Mouse (Mus musculus): ENCODE results near the gene Uxs1. TPM values are rescaled to one million over a fixed set of nuclear protein-coding genes. Genes with fewer than 3 reads are reported as not detected.

Gene Uxs1
- polyA plus RNA-seq, 1 experiment = not detected

DNA sequence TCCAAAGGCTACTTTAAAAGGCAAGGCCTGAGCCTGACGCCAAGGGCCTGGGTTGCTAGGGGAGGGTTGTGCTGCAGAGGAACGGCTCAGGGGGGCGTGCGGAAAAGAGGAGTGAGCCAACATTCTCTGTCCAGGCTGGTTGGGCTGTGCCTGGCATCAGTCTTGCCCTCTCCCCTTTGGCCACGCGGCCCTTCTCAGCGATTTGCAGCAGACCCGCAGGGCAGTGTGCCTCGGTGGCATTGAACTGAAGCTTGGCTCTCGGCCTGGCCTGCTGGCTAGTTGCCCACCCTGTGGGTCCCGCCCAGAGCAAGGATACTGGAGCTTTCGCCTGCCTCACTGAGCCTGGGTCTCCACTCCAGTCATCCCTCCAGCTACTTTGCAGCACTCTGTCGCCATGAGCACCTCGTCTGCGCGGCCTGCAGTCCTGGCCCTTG, 97.1 kb downstream of the Uxs1 start, which contains the start of gene 1500015O10Rik:
Gene 1500015O10Rik, plus strand, starts transcription at position 112 of the 434 bp plus-strand sequence.
- Histone ChIP-seq H3K27ac (ENCODE audit: insufficient read depth, low read depth, low read length) (no peak within 1 kb of the TSS), H3K4me1 (ENCODE audit: control insufficient read depth, insufficient read depth, low read length) (peaks cover 5% of the 10 kb centered on the region), H3K4me3 (ENCODE audit: insufficient read depth, low read depth, low read length) (no peak within 1 kb of the TSS)
- WGBS = 44% methylated on average over 16 of the region's 16 CpGs
- TF ChIP-seq CTCF (IDR thresholded peaks at IDR 0.05; ENCODE audit: insufficient read depth, low read depth, low read length) (no peak), POLR2A (IDR thresholded peaks at IDR 0.05; ENCODE audit: insufficient read depth, low read depth, low read length) (no peak)

- Histone ChIP-seq H3K27ac (ENCODE audit: insufficient read depth, low read depth, low read length) (no peak overlapping the region), H3K4me1 (ENCODE audit: control insufficient read depth, insufficient read depth, low read length) (no peaks in the 10 kb centered on the region), H3K4me3 (ENCODE audit: insufficient read depth, low read depth, low read length) (no peak overlapping the region)
- TF ChIP-seq CTCF (IDR thresholded peaks at IDR 0.05; ENCODE audit: insufficient read depth, low read depth, low read length) (no peak), POLR2A (IDR thresholded peaks at IDR 0.05; ENCODE audit: insufficient read depth, low read depth, low read length) (no peak)
- 76% methylated on average over 1 of the region's 1 CpGs for WGBS
Measured at GRCm38 (mm10) chr1:43722459-43722858, 105.1 kb downstream of the Uxs1 start.

DNA sequence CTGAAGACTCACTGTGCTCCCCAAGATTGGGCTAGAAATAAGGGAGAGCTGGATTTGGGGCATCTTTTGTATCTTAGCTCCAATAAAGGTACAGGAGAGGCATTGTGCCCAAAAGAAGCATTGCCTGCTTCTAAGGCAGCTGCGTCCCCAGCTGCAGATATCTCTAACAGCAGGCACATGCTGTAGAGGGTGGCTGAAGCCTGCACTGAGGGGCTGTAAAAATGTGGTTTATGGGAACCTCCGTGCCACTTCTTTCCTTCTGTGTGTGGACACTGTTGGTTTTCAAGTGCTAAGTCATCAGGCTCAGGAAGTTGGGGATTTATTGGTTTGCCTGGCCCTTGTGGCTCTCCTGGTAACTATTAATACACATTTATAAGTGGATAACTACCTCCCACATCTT, 108.8 kb downstream of the Uxs1 start:
- Histone ChIP-seq H3K4me1 (ENCODE audit: control insufficient read depth, insufficient read depth, low read length) (no peaks in the 10 kb centered on the region), H3K27ac (ENCODE audit: insufficient read depth, low read depth, low read length) (no peak overlapping the region), H3K4me3 (ENCODE audit: insufficient read depth, low read depth, low read length) (no peak overlapping the region)
- WGBS = 65% methylated on average over 2 of the region's 2 CpGs
- TF ChIP-seq POLR2A (IDR thresholded peaks at IDR 0.05; ENCODE audit: insufficient read depth, low read depth, low read length) (no peak), CTCF (IDR thresholded peaks at IDR 0.05; ENCODE audit: insufficient read depth, low read depth, low read length) (no peak)

DNA sequence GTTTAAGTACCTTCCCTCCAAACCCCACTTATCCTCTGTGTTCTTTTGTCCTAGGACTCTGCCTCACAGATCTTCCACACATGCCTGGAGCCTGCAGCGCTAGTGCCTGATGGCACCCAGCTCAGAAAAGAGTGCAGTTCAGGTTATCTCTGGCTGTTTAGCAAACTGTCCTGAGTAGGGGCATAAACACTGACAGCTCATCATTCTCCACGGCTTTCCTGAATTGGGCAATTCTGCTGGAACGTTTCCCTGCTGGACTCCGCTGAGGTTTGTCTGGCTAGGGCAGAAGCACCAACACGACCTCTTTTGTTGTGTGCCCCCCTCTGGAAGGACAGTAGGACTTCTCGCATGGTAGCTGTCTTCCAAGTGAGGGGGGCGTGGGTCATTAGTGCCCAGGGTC, 109.6 kb downstream of the Uxs1 start:
- no peak for TF ChIP-seq CTCF (IDR thresholded peaks at IDR 0.05; ENCODE audit: insufficient read depth, low read depth, low read length)
- TF ChIP-seq POLR2A (IDR thresholded peaks at IDR 0.05; ENCODE audit: insufficient read depth, low read depth, low read length) = no peak
- Histone ChIP-seq H3K27ac (ENCODE audit: insufficient read depth, low read depth, low read length) (no peak overlapping the region), H3K4me3 (ENCODE audit: insufficient read depth, low read depth, low read length) (no peak overlapping the region), H3K4me1 (ENCODE audit: control insufficient read depth, insufficient read depth, low read length) (no peaks in the 10 kb centered on the region)
- WGBS = 80% methylated on average over 7 of the region's 7 CpGs

DNA sequence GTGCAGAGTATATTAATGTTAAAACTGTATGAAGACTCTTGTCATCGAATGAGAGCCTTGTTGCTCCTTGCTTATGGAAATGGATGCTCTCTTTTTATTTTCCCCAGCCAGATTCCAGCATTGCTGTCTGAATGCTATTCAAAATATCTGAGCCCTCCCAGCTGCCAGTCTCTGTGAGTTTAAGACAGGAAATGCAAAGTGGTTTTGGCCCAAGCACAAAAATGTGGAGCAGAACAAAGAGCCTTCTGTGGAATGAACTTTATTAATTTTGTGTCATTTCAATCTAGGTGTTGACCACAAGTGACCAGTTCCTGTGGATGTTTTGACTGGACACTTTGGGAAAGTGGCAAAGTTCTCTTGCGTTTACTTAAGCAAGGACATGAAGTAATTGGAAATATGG, 112.8 kb downstream of the Uxs1 start:
- no peak overlapping the region for H3K4me3 ChIP-seq (ENCODE audit: insufficient read depth, low read depth, low read length)
- no peak for TF ChIP-seq POLR2A (IDR thresholded peaks at IDR 0.05; ENCODE audit: insufficient read depth, low read depth, low read length)
- TF ChIP-seq CTCF (IDR thresholded peaks at IDR 0.05; ENCODE audit: insufficient read depth, low read depth, low read length) = no peak
- no peak overlapping the region for H3K27ac ChIP-seq (ENCODE audit: insufficient read depth, low read depth, low read length)
- H3K4me1 ChIP-seq (ENCODE audit: control insufficient read depth, insufficient read depth, low read length) = no peaks in the 10 kb centered on the region
- 74% methylated on average over 2 of the region's 2 CpGs for WGBS

GRCm38 (mm10) chr1:43698577-43699000, 129.0 kb downstream of the Uxs1 start:
- Histone ChIP-seq H3K27ac (ENCODE audit: insufficient read depth, low read depth, low read length) (peak overlapping the region; percentile 84), H3K4me3 (ENCODE audit: insufficient read depth, low read depth, low read length) (no peak overlapping the region), H3K4me1 (ENCODE audit: control insufficient read depth, insufficient read depth, low read length) (peaks cover 10% of the 10 kb centered on the region; the same call in 1 of the 2 replicates)
- WGBS = 11% methylated on average over 4 of the region's 4 CpGs
- TF ChIP-seq CTCF (IDR thresholded peaks at IDR 0.05; ENCODE audit: insufficient read depth, low read depth, low read length) (no peak), POLR2A (IDR thresholded peaks at IDR 0.05; ENCODE audit: insufficient read depth, low read depth, low read length) (no peak)

Other genes with a start within 250 kb of the Uxs1 start
- not detected in 2 replicates for gene 1500015O10Rik, start 97.2 kb downstream of the Uxs1 start, polyA plus RNA-seq (2012; ENCODE audit: insufficient read depth, insufficient read length, low replicate concordance, missing spikeins)
- gene Tpp2, start 105.8 kb upstream of the Uxs1 start, polyA plus RNA-seq (2012; ENCODE audit: insufficient read depth, insufficient read length, low replicate concordance, missing spikeins) = 104 TPM in 1 of 2 replicates, not detected in the other
- not detected in 2 replicates for gene Mettl21c, start 192.2 kb upstream of the Uxs1 start, polyA plus RNA-seq (2012; ENCODE audit: insufficient read depth, insufficient read length, low replicate concordance, missing spikeins)
- gene Gm8251, start 234.1 kb upstream of the Uxs1 start, polyA plus RNA-seq (2012; ENCODE audit: insufficient read depth, insufficient read length, low replicate concordance, missing spikeins) = not detected in 2 replicates

Data from olfactory bulb, adult 2 months (tissue).